Mouse (Mus musculus) spleen, postnatal 36 days (tissue): Measurements from ENCODE around the gene A930033H14Rik.

Experiments used
- DNase-seq, 2 experiments: peaks; one replicate each; pipeline ENCODE4 v3.0.0; 2022; ENCODE audit warnings: low spot score in 2 of 2, mixed read lengths in 1 of 2

The A930033H14Rik gene

GRCm38 (mm10) chr10:69193721-69194120, 19.2 kb downstream of the A930033H14Rik start:
- no peak for DNase-seq

GRCm38 (mm10) chr10:69192266-69192665, 20.6 kb downstream of the A930033H14Rik start:
- DNase-seq, result no peak

- no peak for DNase-seq
These were observed 22.3 kb downstream of the A930033H14Rik start for GRCm38 (mm10) chr10:69190434-69191160.

DNA sequence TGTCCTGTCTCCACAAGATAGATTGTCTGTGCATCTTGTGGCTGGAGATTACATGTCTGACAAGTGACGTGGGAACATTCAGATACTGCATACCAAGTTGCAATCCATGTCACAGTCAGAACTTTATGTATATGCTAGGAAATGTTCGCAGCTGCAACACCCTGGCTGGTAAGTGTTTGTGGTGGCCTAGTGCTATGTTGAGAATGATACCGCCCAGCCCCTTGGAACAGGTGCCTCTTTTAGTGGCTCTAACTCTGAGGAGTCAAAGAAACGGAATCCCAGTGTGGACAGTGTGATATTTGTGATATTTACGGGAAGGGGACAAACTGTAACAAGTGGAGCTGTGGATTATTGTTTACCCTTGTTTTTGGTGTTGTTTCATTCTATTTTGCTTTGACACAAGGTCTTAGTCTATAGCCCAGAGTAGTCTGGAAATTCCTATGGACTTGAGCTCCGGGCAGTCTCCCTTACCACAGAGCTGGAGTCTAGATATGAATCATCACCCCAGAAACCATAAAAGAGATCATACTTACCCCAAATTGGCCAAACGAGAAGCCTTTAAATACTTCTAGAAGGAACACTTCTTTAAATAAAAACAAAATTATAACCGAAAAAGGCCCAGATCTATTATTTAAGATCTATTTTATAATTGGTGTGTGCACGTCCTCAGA, 25.0 kb downstream of the A930033H14Rik start:
- DNase-seq, result no peak

GRCm38 (mm10) chr10:69185894-69186893, 26.7 kb downstream of the A930033H14Rik start:
- peak; percentile 42 to 52 for DNase-seq

GRCm38 (mm10) chr10:69185431-69185830, 27.5 kb downstream of the A930033H14Rik start:
- no peak for DNase-seq

GRCm38 (mm10) chr10:69184903-69185302, 28.0 kb downstream of the A930033H14Rik start:
- DNase-seq, result no peak

DNA sequence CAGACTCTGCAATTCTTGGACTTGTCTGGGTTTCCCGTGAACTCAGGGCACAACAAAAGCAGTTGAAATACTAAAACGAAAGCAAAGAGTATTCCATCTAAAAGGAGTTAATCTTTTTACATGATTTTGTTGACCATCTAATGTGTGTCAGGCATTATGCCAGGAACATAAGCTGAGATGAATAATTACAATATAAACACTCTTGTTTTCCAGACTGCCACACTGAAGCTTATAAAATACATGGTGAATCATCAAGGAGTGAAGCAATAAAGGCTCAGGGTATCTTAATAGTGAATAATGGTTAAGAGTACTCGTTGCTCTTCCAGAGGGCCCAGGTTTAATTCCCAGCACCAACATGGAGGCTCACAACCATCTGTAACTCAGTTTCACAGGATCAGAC, 31.9 kb downstream of the A930033H14Rik start:
- DNase-seq, result no peak

GRCm38 (mm10) chr10:69179341-69179740, 33.6 kb downstream of the A930033H14Rik start:
- no peak for DNase-seq

DNA sequence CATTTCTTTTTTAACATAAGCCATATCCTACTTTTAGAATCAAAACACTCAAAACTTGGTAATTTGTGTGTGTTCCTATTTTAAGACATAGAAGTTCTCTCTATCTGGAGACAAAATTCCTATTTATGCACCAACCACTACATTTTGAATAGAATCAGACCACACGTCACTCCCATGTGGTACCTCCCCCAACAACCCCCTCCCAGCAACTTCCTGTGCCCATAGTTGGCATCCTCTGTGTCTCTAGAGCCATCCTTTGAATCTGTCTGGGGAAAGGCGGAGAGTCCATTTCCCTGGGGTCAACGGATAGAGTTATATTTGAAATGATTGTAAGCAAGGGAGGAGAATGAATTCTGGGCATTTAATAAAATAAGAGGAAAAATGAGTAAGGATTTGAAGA, 36.8 kb downstream of the A930033H14Rik start:
- DNase-seq, result no peak

DNA sequence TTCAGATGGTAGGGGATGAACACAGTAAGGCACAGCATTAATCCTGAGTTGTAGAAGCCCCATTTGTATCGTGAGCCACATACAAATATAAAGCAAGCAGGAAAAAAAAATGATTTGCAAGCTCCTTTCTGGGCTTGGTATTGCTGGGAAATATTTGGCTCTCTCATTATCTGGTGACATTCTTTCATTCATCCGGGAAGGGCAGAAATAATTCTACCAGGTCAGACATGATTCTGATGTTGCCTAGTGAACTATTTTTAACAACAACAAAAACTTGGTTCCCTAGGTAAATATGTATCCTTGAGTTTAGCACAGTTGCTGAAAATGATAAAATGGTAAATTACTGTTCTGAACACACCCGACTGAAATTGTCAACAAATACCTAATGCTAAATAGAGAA, 40.5 kb downstream of the A930033H14Rik start:
- no peak for DNase-seq

GRCm38 (mm10) chr10:69166514-69166913, 46.4 kb downstream of the A930033H14Rik start:
- DNase-seq, result no peak

- DNase-seq, result no peak
These were observed 47.1 kb downstream of the A930033H14Rik start for GRCm38 (mm10) chr10:69165847-69166246.

DNA sequence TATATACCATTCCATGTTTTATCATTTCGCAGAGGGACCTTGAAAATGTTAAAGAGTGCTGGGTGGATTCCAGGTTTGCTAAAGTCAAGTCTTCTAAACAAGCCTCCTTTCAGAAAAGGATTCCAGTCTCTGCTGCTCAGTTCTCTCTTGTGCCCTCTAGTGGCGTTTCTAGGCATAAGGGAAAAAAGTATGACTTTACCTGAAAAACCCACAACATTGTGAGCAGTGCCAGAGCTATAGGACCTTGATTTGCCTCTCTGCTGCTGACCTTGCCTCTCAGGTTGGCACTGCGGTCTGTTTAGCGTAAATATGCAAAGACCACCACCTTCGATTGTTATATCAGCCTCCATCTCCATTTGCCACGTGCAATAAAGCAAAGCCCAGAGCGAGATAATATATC, 47.8 kb downstream of the A930033H14Rik start:
- DNase-seq, result no peak

DNA sequence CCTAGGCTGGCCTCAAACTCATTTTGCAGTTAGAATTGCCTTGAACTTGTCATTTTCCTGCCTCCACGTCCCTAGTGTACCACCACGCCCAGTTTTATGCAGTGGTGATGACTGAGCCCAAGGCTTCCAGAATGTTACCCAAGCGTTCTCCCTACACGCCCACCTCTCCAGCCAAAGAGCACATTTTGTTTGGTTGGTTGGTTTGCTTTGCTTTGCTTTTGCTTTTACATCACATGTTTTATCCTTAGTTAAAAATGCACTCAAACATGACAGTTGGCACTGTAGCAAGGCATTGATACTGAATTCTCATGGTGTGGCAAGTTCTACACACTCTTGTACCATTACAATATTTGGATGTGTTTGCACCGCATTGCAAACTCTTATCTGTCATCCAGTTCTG, 49.7 kb downstream of the A930033H14Rik start:
- no peak for DNase-seq

DNA sequence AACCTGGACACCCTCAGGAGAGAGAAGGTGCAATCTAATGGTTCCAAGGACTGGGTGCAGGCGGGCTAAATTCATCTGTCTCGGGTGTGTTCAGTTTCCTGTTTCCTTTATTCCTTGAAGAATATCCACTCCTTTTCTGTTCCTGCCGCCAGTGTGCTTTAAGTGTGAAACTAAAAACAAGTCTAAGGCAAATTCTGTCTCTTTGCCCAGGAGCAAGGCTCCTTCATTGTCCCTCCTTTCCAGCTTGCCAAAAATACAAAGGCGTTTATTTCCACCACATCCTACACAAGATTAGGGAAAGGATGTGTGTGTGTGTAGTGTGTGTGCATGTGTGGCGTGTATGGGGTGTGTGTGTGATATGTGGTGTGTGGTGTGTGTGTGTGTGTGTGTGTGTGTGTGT, 50.3 kb downstream of the A930033H14Rik start:
- no peak for DNase-seq

- no peak for DNase-seq
These were observed 51.4 kb downstream of the A930033H14Rik start for GRCm38 (mm10) chr10:69161503-69161902.

DNA sequence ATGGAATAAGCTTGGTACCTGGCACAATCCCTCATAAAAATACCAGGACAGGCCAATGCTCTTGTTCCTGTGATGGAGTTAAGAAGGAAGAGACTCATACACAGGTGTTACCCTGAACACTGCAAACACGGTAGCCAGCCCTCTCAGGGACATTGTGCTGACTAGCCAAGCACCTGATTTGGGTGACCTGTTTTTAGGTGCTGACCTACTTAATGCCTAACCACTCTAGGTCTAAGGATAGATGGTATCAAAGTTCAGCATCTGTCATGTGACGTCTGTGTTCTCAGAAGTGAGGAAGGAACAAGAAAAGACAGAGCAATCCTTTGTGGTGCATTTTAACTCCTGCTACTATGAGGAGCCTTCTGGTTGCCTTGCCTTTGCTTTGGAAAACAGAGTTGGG, 52.0 kb downstream of the A930033H14Rik start:
- no peak for DNase-seq
